Mouse (Mus musculus): ENCODE measurements at regions not wholly inside any gene's neighbourhood (a gene's known extent, or its start where the extent isn't known, plus 50 kb on each side); places are given as distances from the start of the nearest gene placed in this dataset.
A peak's percentile ranks its signal among the peaks of the same experiment; 100 is the strongest.

GRCm38 (mm10) chr3:21824101-21824880 lies 252.2 kb upstream of the Tbl1xr1 start:
- no peak for DNase-seq

- peak; percentile 12 for DNase-seq
Measured at GRCm38 (mm10) chr3:21824913-21825610, 251.4 kb upstream of the Tbl1xr1 start.

GRCm38 (mm10) chr3:21827656-21828055 lies 248.8 kb upstream of the Tbl1xr1 start:
- DNase-seq: no peak

- DNase-seq: no peak
Measured at GRCm38 (mm10) chr3:21833111-21833510, 243.3 kb upstream of the Tbl1xr1 start.

DNA sequence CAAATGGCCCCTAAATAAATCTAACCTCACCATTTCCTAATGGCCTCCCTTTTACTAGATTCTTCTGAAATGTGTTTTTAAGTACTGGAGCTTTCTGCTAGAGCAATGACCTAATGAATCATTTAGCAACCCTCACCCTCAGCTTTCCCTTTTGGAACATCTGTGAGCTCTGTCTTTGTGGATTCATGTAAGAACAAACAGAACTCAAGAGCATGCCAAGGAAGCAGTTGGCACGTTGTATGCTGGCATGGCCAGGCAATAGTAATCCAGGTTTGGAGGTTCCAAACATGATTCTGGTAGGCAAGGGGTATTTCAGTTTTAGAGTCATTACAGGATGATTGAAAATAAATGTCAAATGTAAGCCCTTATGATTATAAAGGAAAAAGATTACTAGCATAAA lies 240.9 kb upstream of the Tbl1xr1 start:
- no peak for DNase-seq

GRCm38 (mm10) chr3:21837297-21837946 lies 239.0 kb upstream of the Tbl1xr1 start:
- DNase-seq: no peak

DNA sequence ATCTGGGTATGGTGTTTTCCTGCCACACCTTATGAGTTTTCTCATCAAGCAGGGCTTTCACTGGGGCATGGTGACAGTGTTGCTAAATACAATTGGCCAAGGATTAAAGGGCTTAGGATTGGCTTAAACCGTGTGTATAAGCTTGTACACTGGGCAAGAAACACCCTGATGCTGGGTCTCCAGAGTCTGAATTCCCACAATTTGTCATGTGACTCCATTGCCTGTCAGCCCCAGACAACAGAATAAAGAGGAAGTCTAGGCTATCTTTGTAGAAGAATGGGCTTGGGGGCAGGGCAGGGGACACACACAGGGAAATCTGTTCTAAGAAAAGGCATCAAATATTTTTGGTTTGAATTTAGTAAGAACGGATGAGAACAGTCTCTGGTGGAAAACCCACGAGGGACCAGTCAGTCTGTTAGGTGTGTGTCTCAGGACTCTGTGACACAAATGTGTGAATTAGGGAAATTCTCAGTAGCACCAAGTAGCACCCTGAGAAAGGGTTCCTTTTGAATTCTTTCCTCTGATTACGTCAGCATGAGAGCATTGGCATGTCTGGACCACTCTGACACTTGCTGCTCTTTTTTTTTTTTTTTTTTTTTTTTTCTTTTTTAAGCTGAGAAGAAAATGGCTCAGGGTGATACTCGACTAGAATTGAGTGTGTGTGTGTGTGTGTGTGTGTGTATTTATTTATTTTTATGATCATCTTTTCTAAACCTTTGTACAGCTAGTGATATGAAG lies 235.5 kb upstream of the Tbl1xr1 start:
- DNase-seq: no peak

GRCm38 (mm10) chr3:21841506-21841905 lies 234.9 kb upstream of the Tbl1xr1 start:
- DNase-seq: no peak

DNA sequence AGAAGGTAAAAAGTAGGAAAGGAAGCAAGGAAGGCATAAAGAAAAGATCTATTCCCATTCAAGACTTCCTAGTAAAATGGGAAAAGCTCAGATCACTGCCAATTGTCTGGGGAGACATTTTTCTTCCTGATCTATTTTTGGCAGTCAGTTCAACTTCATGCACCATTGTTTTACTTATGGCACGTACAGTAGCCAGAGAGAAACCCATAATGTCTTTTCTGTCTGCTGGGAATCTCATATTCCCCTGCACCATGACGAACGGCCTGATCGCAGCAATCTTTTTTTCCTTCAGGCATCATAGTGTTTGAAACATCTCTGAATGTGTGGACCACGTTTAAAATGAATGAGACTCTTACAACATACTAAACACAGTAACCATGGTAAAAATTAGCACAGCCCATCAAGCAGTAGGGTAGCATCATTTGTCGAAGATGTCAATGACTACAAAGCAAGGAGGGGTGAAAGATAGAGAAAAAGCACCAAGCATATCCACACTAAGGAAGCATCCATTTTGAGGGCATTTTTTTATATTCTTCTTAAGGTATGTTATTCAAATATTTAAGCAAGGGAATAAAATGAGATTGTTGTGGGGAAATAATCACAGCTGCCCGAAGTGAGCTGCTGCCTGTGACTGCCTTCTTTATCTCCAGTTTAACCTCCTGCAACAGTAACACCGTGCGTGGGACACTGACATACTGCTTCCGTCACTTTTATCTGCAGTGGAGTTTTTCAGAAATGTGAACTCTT lies 233.7 kb upstream of the Tbl1xr1 start:
- no peak for DNase-seq

DNA sequence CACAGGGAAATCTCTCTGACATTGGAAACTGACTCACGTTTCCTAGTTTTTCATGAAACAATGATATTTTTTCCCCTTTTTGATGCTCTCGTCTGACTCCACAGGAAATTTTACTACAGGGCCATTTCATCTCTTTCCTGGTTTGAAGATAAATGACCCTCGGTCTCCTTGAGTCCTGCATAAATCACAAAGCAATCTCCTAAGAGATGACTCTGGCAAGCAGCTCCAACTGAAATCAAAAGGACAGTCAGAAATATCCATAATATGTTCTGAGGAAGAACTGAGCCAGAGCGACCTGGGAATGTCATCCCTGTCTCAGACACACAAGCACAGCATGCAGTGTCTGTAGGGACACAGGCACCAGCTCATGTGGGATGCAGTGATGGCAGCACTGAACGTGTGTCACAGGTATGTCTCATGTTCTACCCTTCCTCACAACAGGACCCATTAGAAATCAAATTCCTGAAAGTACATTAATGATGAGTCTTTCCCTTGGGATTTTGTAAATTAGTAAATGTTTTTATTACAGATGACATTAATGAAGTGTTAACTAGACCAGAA lies 233.1 kb upstream of the Tbl1xr1 start:
- peak; percentile 24 for DNase-seq

- no peak for DNase-seq
Measured at GRCm38 (mm10) chr3:21849831-21850230, 226.6 kb upstream of the Tbl1xr1 start.

DNA sequence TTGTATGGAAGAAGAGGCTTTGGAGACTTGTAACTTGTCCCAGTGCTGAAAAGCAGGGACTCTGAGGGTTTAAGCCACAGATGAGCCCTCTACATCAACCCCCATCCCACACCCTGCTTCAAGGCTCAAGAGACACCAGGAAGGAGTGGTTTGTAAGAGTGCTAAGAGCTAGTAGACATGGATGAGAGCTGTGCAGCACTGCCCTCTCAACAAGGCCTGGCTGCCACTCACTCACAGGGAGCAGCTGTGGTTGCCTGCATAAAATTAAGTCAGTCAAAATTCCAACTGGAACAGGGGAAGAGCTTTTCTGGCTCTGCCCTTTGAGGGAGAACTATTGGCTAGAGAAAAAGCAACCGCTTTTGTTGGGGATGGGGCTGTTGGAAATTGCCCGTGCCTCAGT lies 225.5 kb upstream of the Tbl1xr1 start:
- DNase-seq: no peak

DNA sequence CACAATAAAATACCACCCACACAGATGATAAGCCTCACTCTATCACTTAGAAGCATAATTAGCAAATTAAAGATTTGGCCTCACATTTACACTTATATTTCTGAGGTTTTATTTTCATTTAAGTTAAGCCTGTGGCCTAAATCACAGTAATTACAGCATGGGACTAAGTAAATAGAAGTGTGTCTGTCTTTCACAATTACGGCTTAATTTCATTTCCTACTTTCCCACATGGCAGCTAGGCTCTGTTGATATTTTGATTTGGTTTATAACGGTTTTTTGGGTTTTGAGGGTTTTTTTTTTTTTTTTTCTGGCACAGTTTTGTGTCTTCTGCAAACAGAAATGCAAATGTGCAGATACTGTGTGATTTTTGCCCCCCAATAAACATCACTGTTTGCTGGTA lies 222.1 kb upstream of the Tbl1xr1 start:
- no peak for DNase-seq

DNA sequence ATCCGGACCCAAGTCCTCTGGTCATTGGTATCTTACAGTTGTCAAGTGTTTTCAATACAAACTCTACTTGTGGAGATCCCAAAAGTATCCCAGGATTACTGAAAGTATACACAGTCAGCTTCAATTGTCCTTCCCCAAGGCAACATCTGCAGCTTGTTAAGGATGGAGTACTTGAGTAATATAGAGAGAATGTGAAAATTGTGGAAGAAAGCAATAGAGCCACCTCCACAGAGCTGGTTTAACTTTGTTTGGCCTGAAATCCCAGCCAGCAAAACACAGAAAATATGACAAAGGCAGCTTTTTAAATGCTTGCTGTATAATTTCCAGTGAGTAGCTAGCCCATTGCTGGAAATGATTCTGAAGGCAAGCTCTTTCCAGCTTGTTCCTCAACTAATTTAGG lies 217.0 kb upstream of the Tbl1xr1 start:
- no peak for DNase-seq

- DNase-seq: no peak
Measured at GRCm38 (mm10) chr3:21860915-21861635, 215.4 kb upstream of the Tbl1xr1 start.

- peak; percentile 23 for DNase-seq
Measured at GRCm38 (mm10) chr3:21861636-21861970, 214.8 kb upstream of the Tbl1xr1 start.

- no peak for DNase-seq
Measured at GRCm38 (mm10) chr3:21864391-21864790, 212.1 kb upstream of the Tbl1xr1 start.

- no peak for DNase-seq
Measured at GRCm38 (mm10) chr3:21865856-21866255, 210.6 kb upstream of the Tbl1xr1 start.

DNA sequence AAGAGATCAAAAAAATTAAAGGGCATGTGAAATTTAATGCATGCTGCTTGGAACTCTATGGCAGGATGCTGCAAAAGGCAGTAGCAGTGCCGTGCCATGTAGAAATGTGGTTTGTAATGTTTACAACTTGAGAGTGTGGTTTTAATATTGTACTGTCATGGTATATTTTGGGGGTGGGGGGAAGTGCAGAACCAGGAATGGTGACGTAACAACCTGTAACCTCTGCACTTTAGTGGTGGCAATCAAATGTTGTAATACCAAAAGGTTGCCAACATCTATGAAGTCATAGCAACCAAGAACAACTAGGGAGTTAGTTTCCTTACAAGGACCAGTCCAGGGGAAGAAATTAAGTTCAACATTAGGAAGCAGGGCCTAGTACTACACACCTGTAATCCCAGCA lies 198.1 kb upstream of the Tbl1xr1 start:
- no peak for DNase-seq

DNA sequence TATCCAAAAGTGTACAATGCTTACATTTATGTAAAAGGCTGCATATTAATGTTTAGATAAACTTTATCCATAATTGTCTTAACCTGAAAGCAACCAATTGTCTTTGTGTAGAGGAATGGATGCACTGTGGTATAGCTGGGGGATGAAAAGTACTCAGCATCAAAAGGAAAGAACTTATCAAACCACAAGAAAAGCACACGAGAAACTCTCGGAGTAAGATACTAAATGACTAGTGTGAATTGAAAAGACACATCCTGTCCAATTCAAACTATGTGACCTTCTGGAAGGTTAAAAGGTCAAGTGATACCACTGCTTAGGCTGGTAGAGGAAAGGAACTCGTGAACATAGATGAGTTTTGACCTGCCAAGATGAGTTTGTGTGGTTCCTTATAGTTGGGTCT lies 192.2 kb upstream of the Tbl1xr1 start:
- DNase-seq: no peak

DNA sequence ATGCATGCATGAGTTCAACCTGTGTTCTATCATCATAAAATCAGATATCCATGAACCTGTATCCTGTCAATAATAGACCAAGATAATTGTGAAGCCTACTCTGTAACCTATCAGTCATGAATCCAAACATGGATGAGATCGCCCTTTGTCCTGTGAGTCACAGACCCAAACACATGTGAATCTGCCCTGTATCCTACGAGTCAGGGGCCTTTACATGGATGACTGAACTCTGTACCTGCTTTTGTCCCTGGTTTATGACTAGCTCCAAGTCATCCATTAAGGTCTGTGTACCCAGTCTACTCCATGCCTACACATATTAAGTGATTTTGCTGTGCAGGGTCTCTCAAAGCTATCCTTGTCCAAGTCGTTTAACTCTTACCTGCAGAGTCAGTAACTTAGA lies 187.7 kb upstream of the Tbl1xr1 start:
- no peak for DNase-seq
